Mouse (Mus musculus): ENCODE data around the gene Amn1.

- TF ChIP-seq MAFK (IDR thresholded peaks at IDR 0.05; ENCODE audit: insufficient read depth, low read depth, low read length) (peak; percentile 79), HCFC1 (IDR thresholded peaks at IDR 0.05; ENCODE audit: borderline replicate concordance, insufficient read depth, low read length) (no peak), ZNF384 (IDR thresholded peaks at IDR 0.05; ENCODE audit: low read depth, low read length) (no peak), CHD2 (IDR thresholded peaks at IDR 0.05; ENCODE audit: low read depth, low read length) (peak; percentile 93)
Measured at GRCm38 (mm10) chr6:149131111-149131510, 57.4 kb downstream of the Amn1 start.
